Mouse (Mus musculus) heart, embryonic 14.5 days (tissue): Measurements from ENCODE around the gene Map2k3. TPM values are rescaled to one million over a fixed set of nuclear protein-coding genes. Genes with fewer than 3 reads are reported as not detected.
A peak's percentile ranks its signal among the peaks of the same experiment; 100 is the strongest.

Experiments
- ATAC-seq: fragments of 200-750 bp; cut with Nextera tagmentation; 2 replicates; pipeline ENCODE4 v1.8.0; 2017; ENCODE audit warnings: low read depth, moderate TSS enrichment; ENCODE audit not compliant: insufficient number of reproducible peaks, insufficient read depth, low FRiP score
- H3K27ac ChIP-seq, 2 experiments: fragments of 200-500 bp in 1 of 2; fragments of 300-500 bp in 1 of 2; sonication (generic) in 1 of 2; replicated peaks in 1 of 2; 2 replicates each; pipeline ENCODE4 v1.5.1; 2012 to 2014; ENCODE audit warnings: low read depth in 2 of 2, low read length in 2 of 2, control low read depth in 1 of 2, mild to moderate bottlenecking in 1 of 2, mixed read lengths in 1 of 2; ENCODE audit not compliant: control insufficient read depth in 1 of 2, insufficient read depth in 1 of 2
- H3K27me3 ChIP-seq: fragments of 300-500 bp; sonication (generic); 2 replicates; pipeline ENCODE4 v1.6.1; 2014; ENCODE audit warnings: mild to moderate bottlenecking, low read length, control low read depth; ENCODE audit not compliant: control insufficient read depth, insufficient read depth
- H3K36me3 ChIP-seq: fragments of 300-500 bp; sonication (generic); 2 replicates; pipeline ENCODE4 v1.6.1; 2014; ENCODE audit warnings: mild to moderate bottlenecking, control low read depth, low read length, mixed read lengths; ENCODE audit not compliant: control insufficient read depth, insufficient read depth
- H3K4me1 ChIP-seq, 2 experiments: fragments of 200-500 bp in 1 of 2; fragments of 300-500 bp in 1 of 2; sonication (generic) in 1 of 2; 2 replicates each; pipeline ENCODE4 v1.6.1; 2012 to 2014; ENCODE audit warnings: low read length in 2 of 2, control low read depth in 1 of 2, mixed read lengths in 1 of 2; ENCODE audit not compliant: control insufficient read depth in 2 of 2, insufficient read depth in 2 of 2
- H3K4me2 ChIP-seq: fragments of 300-500 bp; sonication (generic); 2 replicates; pipeline ENCODE4 v1.6.1; 2014; ENCODE audit warnings: mild to moderate bottlenecking, low read length
- H3K4me3 ChIP-seq, 2 experiments: fragments of 200-500 bp in 1 of 2; fragments of 300-500 bp in 1 of 2; sonication (generic) in 1 of 2; 2 replicates each; pipeline ENCODE4 v1.5.1; 2012 to 2014; ENCODE audit warnings: low read length in 2 of 2, mild to moderate bottlenecking in 2 of 2, control low read depth in 1 of 2, low read depth in 1 of 2, moderate library complexity in 1 of 2; ENCODE audit not compliant: control insufficient read depth in 1 of 2, insufficient read depth in 1 of 2
- H3K9ac ChIP-seq: fragments of 300-500 bp; sonication (generic); 2 replicates; pipeline ENCODE4 v1.6.1; 2014; ENCODE audit warnings: mild to moderate bottlenecking, low read length
- H3K9me3 ChIP-seq: fragments of 300-500 bp; sonication (generic); 2 replicates; pipeline ENCODE4 v1.6.1; 2016; ENCODE audit warnings: low read length, control low read depth; ENCODE audit not compliant: control insufficient read depth
- WGBS: fragments of 180-500 bp; shearing (Covaris S2); extraction: QIAGEN DNeasy Blood & Tissue Kit; methylation state at CpG from one replicate; pipeline ENCODE4 v1.1.7; 2014; 5-methylcytosine and 5-hydroxymethylcytosine counted together
- polyA plus RNA-seq: library from polyadenylated mRNA; unstranded; fragments of >200 nt; fragmentation: Nextera tagmentation; extraction: Ambion mirVana; gene quantifications from 2 replicates; pipeline ENCODE4 v1.2.1, GENCODE M21; 2014

Map2k3 gene
- polyA plus RNA-seq, 1 experiment from 2014 or later: 59.2 TPM

GRCm38 (mm10) chr11:60935326-60935974 is 3.6 kb downstream of the Map2k3 start:
- Histone ChIP-seq H3K27me3 (no peaks in the 10 kb centered on the region), H3K9ac (no peak overlapping the region), H3K9me3 (no peaks in the 10 kb centered on the region), H3K27ac (peak overlapping the region; percentile 53 to 66), H3K4me2 (peak overlapping the region; percentile 40), H3K36me3 (no peaks in the 10 kb centered on the region), H3K4me1 (peaks cover 54 to 76% of the 10 kb centered on the region in 2 experiments), H3K4me3 (peak overlapping the region in 1 of 2 experiments; percentile 6; a peak in 1 of 4 replicates)
- 55% methylated on average over 7 of the region's 7 CpGs for WGBS
- ATAC-seq: peak; percentile 33; the same call in 1 of the 2 replicates

GRCm38 (mm10) chr11:60935975-60936373 is 4.1 kb downstream of the Map2k3 start:
- Histone ChIP-seq H3K4me2 (peak overlapping the region; percentile 40), H3K4me1 (peaks cover 53 to 76% of the 10 kb centered on the region in 2 experiments), H3K27me3 (no peaks in the 10 kb centered on the region), H3K27ac (peak overlapping the region; percentile 53 to 66), H3K4me3 (peak overlapping the region in 1 of 2 experiments; percentile 6; a peak in 1 of 4 replicates), H3K36me3 (no peaks in the 10 kb centered on the region), H3K9me3 (no peaks in the 10 kb centered on the region), H3K9ac (no peak overlapping the region)
- WGBS: 65% methylated on average over 4 of the region's 4 CpGs
- no peak for ATAC-seq

- peaks cover 9% of the 10 kb centered on the region for H3K36me3 ChIP-seq
- ATAC-seq: no peak
- no peaks in the 10 kb centered on the region for H3K27me3 ChIP-seq
- WGBS: 77% methylated on average over 3 of the region's 3 CpGs
- H3K9me3 ChIP-seq: no peaks in the 10 kb centered on the region
- no peak overlapping the region for H3K9ac ChIP-seq
- peaks cover 65 to 88% of the 10 kb centered on the region in 2 experiments for H3K4me1 ChIP-seq
- H3K27ac ChIP-seq: no peak overlapping the region
- H3K4me2 ChIP-seq: no peak overlapping the region
- no peak overlapping the region for H3K4me3 ChIP-seq
Observed at GRCm38 (mm10) chr11:60937611-60938010, 5.8 kb downstream of the Map2k3 start.

GRCm38 (mm10) chr11:60939487-60939886 is 7.7 kb downstream of the Map2k3 start:
- WGBS: 68% methylated on average over 3 of the region's 3 CpGs
- H3K4me3 ChIP-seq: no peak overlapping the region
- H3K9ac ChIP-seq: peak overlapping the region; percentile 25; the same call in 1 of the 2 replicates
- no peaks in the 10 kb centered on the region for H3K27me3 ChIP-seq
- no peaks in the 10 kb centered on the region for H3K9me3 ChIP-seq
- no peak overlapping the region for H3K4me2 ChIP-seq
- H3K36me3 ChIP-seq: peaks cover 28% of the 10 kb centered on the region
- H3K27ac ChIP-seq: peak overlapping the region in 1 of 2 experiments; percentile 37; a peak in 1 of 4 replicates
- H3K4me1 ChIP-seq: peaks cover 52 to 72% of the 10 kb centered on the region in 2 experiments
- ATAC-seq: no peak

GRCm38 (mm10) chr11:60940501-60940900 is 8.7 kb downstream of the Map2k3 start:
- Histone ChIP-seq H3K27me3 (no peaks in the 10 kb centered on the region), H3K9me3 (no peaks in the 10 kb centered on the region), H3K4me3 (no peak overlapping the region), H3K4me1 (peaks cover 45 to 63% of the 10 kb centered on the region in 2 experiments), H3K4me2 (no peak overlapping the region), H3K27ac (no peak overlapping the region; a peak in 1 of 4 replicates), H3K36me3 (peaks cover 36% of the 10 kb centered on the region), H3K9ac (no peak overlapping the region; the same call in 1 of the 2 replicates)
- no peak for ATAC-seq
- WGBS: 77% methylated on average over 5 of the region's 5 CpGs

- H3K27ac ChIP-seq: peak overlapping the region; percentile 40 to 57; a peak in 2 of 4 replicates
- peak overlapping the region; percentile 16; the same call in 1 of the 2 replicates for H3K4me2 ChIP-seq
- peak; percentile 24; the same call in 1 of the 2 replicates for ATAC-seq
- H3K27me3 ChIP-seq: no peaks in the 10 kb centered on the region
- H3K4me1 ChIP-seq: peaks cover 43 to 56% of the 10 kb centered on the region in 2 experiments
- no peak overlapping the region for H3K4me3 ChIP-seq
- H3K9me3 ChIP-seq: no peaks in the 10 kb centered on the region
- no peak overlapping the region for H3K9ac ChIP-seq
- WGBS: 50% methylated on average over 9 of the region's 9 CpGs
- peaks cover 45% of the 10 kb centered on the region for H3K36me3 ChIP-seq
Observed at GRCm38 (mm10) chr11:60941370-60941769, 9.5 kb downstream of the Map2k3 start.

GRCm38 (mm10) chr11:60942263-60943015 is 10.6 kb downstream of the Map2k3 start:
- no peaks in the 10 kb centered on the region for H3K9me3 ChIP-seq
- no peak overlapping the region for H3K4me3 ChIP-seq
- 68% methylated on average over 9 of the region's 9 CpGs for WGBS
- peaks cover 55% of the 10 kb centered on the region for H3K36me3 ChIP-seq
- no peak for ATAC-seq
- H3K27ac ChIP-seq: peak overlapping the region; percentile 40 to 57; a peak in 1 of 4 replicates
- peaks cover 36 to 46% of the 10 kb centered on the region in 2 experiments for H3K4me1 ChIP-seq
- peak overlapping the region; percentile 42 for H3K4me2 ChIP-seq
- no peaks in the 10 kb centered on the region for H3K27me3 ChIP-seq
- peak overlapping the region; percentile 21; the same call in 1 of the 2 replicates for H3K9ac ChIP-seq
